Mouse (Mus musculus) erythroblast, embryonic 14.5 days (primary cell): ENCODE results near the gene Ttc19.

Source experiments
- GATA1 ChIP-seq: IDR thresholded peaks from 2 replicates; pipeline ENCODE4 v1.6.1; 2012; ENCODE audit warnings: low read length, inconsistent platforms, mixed read lengths
- TAL1 ChIP-seq: IDR thresholded peaks from 3 replicates; pipeline ENCODE4 v1.6.1; 2012; ENCODE audit warnings: low read length, inconsistent platforms, mixed read lengths

GRCm38 (mm10) chr11:62320097-62320496, 38.8 kb downstream of the Ttc19 start:
- TF ChIP-seq GATA1: no peak
- TF ChIP-seq TAL1: no peak
